Mouse (Mus musculus): Measurements from ENCODE around the gene LTO1. TPM values are rescaled to one million over a fixed set of nuclear protein-coding genes. Genes with fewer than 3 reads are reported as not detected.
A peak's percentile ranks its signal among the peaks of the same experiment; 100 is the strongest.

Gene LTO1
- polyA plus RNA-seq, 1 experiment from 2014 or later, result 21.0 TPM

GRCm38 (mm10) chr7:144932389-144932937 lies 17.6 kb downstream of the LTO1 start:
- no peak for DNase-seq (ENCODE audit: low spot score)
- WGBS, result 74% methylated on average over 18 of the region's 18 CpGs
- Histone ChIP-seq H3K36me3 (replicated peaks; ENCODE audit: control insufficient read depth, insufficient read depth, low read depth, low read length) (peaks cover 14% of the 10 kb centered on the region), H3K4me2 (ENCODE audit: low read depth, low read length) (no peak overlapping the region), H3K4me1 (ENCODE audit: control insufficient read depth, insufficient read depth, low read length) (peaks cover 4% of the 10 kb centered on the region), H3K9ac (replicated peaks; ENCODE audit: low read length) (no peak overlapping the region), H3K4me3 (ENCODE audit: low read depth, low read length) (no peak overlapping the region), H3K9me3 (replicated peaks; ENCODE audit: control insufficient read depth, low read length) (no peaks in the 10 kb centered on the region), H3K27ac (replicated peaks; ENCODE audit: low read depth, low read length) (no peak overlapping the region), H3K27me3 (ENCODE audit: control insufficient read depth, insufficient read depth, low read length) (no peaks in the 10 kb centered on the region)
- no peak for ATAC-seq (replicated peaks; ENCODE audit: insufficient number of reproducible peaks, low FRiP score, low TSS enrichment, low read depth)

- Histone ChIP-seq H3K36me3 (replicated peaks; ENCODE audit: control insufficient read depth, insufficient read depth, low read depth, low read length) (peaks cover 14% of the 10 kb centered on the region), H3K4me1 (ENCODE audit: control insufficient read depth, insufficient read depth, low read length) (peaks cover 4% of the 10 kb centered on the region), H3K4me2 (ENCODE audit: low read depth, low read length) (no peak overlapping the region), H3K27ac (replicated peaks; ENCODE audit: low read depth, low read length) (no peak overlapping the region), H3K9ac (replicated peaks; ENCODE audit: low read length) (no peak overlapping the region), H3K9me3 (replicated peaks; ENCODE audit: control insufficient read depth, low read length) (no peaks in the 10 kb centered on the region), H3K4me3 (ENCODE audit: low read depth, low read length) (no peak overlapping the region), H3K27me3 (ENCODE audit: control insufficient read depth, insufficient read depth, low read length) (no peaks in the 10 kb centered on the region)
- ATAC-seq (replicated peaks; ENCODE audit: insufficient number of reproducible peaks, low FRiP score, low TSS enrichment, low read depth) (no peak), DNase-seq (ENCODE audit: low spot score) (no peak)
- WGBS, result 89% methylated on average over 3 of the region's 3 CpGs
Measured at GRCm38 (mm10) chr7:144933336-144933735, 18.4 kb downstream of the LTO1 start.

GRCm38 (mm10) chr7:144933796-144934195 lies 18.9 kb downstream of the LTO1 start:
- Histone ChIP-seq H3K4me3 (ENCODE audit: low read depth, low read length) (no peak overlapping the region), H3K36me3 (replicated peaks; ENCODE audit: control insufficient read depth, insufficient read depth, low read depth, low read length) (peaks cover 14% of the 10 kb centered on the region), H3K4me1 (ENCODE audit: control insufficient read depth, insufficient read depth, low read length) (peaks cover 4% of the 10 kb centered on the region), H3K27me3 (ENCODE audit: control insufficient read depth, insufficient read depth, low read length) (no peaks in the 10 kb centered on the region), H3K27ac (replicated peaks; ENCODE audit: low read depth, low read length) (no peak overlapping the region), H3K4me2 (ENCODE audit: low read depth, low read length) (no peak overlapping the region), H3K9me3 (replicated peaks; ENCODE audit: control insufficient read depth, low read length) (no peaks in the 10 kb centered on the region), H3K9ac (replicated peaks; ENCODE audit: low read length) (no peak overlapping the region)
- 94% methylated on average over 8 of the region's 8 CpGs for WGBS
- no peak for ATAC-seq (replicated peaks; ENCODE audit: insufficient number of reproducible peaks, low FRiP score, low TSS enrichment, low read depth)
- no peak for DNase-seq (ENCODE audit: low spot score)

DNA sequence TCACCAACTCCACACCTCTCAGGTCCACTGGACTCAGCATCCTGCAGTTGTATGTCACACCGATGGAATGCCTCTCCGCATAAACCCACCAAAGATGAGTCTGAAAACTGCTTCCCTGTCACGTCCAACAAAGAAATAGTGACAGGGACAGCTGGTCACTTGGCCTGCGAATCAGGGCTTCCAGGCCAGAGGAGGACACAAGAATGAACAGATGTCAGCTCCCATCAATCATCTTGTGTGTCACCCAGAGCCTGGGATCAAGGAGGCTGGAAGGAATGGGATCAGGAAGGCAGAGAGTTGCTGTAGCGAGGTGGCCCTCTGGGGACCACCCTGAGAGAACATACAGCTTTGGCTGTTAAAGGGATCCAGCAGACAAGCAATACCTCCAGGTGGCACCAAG lies 20.0 kb downstream of the LTO1 start:
- H3K27ac ChIP-seq (replicated peaks; ENCODE audit: low read depth, low read length), result no peak overlapping the region
- WGBS, result 79% methylated on average over 5 of the region's 5 CpGs
- no peak overlapping the region for H3K9ac ChIP-seq (replicated peaks; ENCODE audit: low read length)
- ATAC-seq (replicated peaks; ENCODE audit: insufficient number of reproducible peaks, low FRiP score, low TSS enrichment, low read depth) (no peak), DNase-seq (ENCODE audit: low spot score) (no peak)
- no peaks in the 10 kb centered on the region for H3K9me3 ChIP-seq (replicated peaks; ENCODE audit: control insufficient read depth, low read length)
- H3K36me3 ChIP-seq (replicated peaks; ENCODE audit: control insufficient read depth, insufficient read depth, low read depth, low read length), result peaks cover 14% of the 10 kb centered on the region
- no peak overlapping the region for H3K4me2 ChIP-seq (ENCODE audit: low read depth, low read length)
- H3K4me3 ChIP-seq (ENCODE audit: low read depth, low read length), result no peak overlapping the region
- H3K27me3 ChIP-seq (ENCODE audit: control insufficient read depth, insufficient read depth, low read length), result no peaks in the 10 kb centered on the region
- H3K4me1 ChIP-seq (ENCODE audit: control insufficient read depth, insufficient read depth, low read length), result peaks cover 4% of the 10 kb centered on the region

DNA sequence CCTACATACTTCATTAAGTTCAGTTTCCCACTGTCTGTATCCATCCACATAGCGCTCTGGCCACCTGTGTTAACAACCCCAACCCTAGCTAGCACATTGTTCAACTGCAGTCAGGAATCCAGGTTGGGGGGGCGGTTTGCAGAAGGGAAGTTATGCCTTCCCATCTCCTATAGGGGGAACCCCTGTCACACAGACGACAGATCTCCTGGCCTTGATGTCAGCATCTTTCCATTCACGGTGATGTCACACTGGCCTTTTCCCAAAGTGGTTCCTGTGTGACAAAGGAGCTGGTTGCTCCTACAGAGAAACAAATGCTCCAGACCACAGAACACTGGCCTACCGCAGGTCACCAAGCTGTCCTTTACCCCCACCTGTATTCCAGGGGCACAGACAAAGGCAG lies 20.7 kb downstream of the LTO1 start:
- DNase-seq (ENCODE audit: low spot score) (peak; percentile 36), ATAC-seq (replicated peaks; ENCODE audit: insufficient number of reproducible peaks, low FRiP score, low TSS enrichment, low read depth) (no peak)
- 73% methylated on average over 5 of the region's 5 CpGs for WGBS
- Histone ChIP-seq H3K27ac (replicated peaks; ENCODE audit: low read depth, low read length) (no peak overlapping the region), H3K9me3 (replicated peaks; ENCODE audit: control insufficient read depth, low read length) (no peaks in the 10 kb centered on the region), H3K9ac (replicated peaks; ENCODE audit: low read length) (no peak overlapping the region; the same call in 1 of the 2 replicates), H3K36me3 (replicated peaks; ENCODE audit: control insufficient read depth, insufficient read depth, low read depth, low read length) (peaks cover 14% of the 10 kb centered on the region), H3K4me3 (ENCODE audit: low read depth, low read length) (no peak overlapping the region), H3K27me3 (ENCODE audit: control insufficient read depth, insufficient read depth, low read length) (no peaks in the 10 kb centered on the region), H3K4me1 (ENCODE audit: control insufficient read depth, insufficient read depth, low read length) (peaks cover 4% of the 10 kb centered on the region), H3K4me2 (ENCODE audit: low read depth, low read length) (no peak overlapping the region)

GRCm38 (mm10) chr7:144936311-144936880 lies 21.5 kb downstream of the LTO1 start:
- H3K36me3 ChIP-seq (replicated peaks; ENCODE audit: control insufficient read depth, insufficient read depth, low read depth, low read length), result peaks cover 14% of the 10 kb centered on the region
- H3K27ac ChIP-seq (replicated peaks; ENCODE audit: low read depth, low read length), result no peak overlapping the region
- H3K4me2 ChIP-seq (ENCODE audit: low read depth, low read length), result no peak overlapping the region
- DNase-seq (ENCODE audit: low spot score) (no peak), ATAC-seq (replicated peaks; ENCODE audit: insufficient number of reproducible peaks, low FRiP score, low TSS enrichment, low read depth) (no peak)
- 91% methylated on average over 4 of the region's 4 CpGs for WGBS
- no peak overlapping the region for H3K4me3 ChIP-seq (ENCODE audit: low read depth, low read length)
- H3K27me3 ChIP-seq (ENCODE audit: control insufficient read depth, insufficient read depth, low read length), result no peaks in the 10 kb centered on the region
- peaks cover 4% of the 10 kb centered on the region for H3K4me1 ChIP-seq (ENCODE audit: control insufficient read depth, insufficient read depth, low read length)
- no peaks in the 10 kb centered on the region for H3K9me3 ChIP-seq (replicated peaks; ENCODE audit: control insufficient read depth, low read length)
- H3K9ac ChIP-seq (replicated peaks; ENCODE audit: low read length), result peak overlapping the region; percentile 7; the same call in 1 of the 2 replicates

DNA sequence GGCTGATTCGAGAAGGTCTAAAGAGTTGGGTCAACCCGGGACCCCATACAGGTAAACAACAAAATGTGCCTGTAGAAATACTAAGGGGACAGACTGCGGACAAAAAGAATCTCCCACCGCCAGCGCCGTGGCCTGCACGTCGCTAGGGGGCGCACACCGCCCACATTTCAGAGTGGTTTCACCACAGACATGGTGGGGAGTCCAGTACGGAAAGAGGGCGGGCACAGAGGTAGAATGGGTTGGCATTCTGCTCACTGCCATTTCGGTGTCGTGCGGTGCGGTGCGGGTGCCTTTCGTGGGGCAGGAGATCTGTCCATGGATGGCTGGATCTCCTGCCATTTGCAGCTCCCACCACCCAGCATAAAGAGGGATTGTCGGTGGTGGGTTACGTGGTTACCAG lies 22.6 kb downstream of the LTO1 start:
- Histone ChIP-seq H3K9ac (replicated peaks; ENCODE audit: low read length) (peak overlapping the region; percentile 83), H3K9me3 (replicated peaks; ENCODE audit: control insufficient read depth, low read length) (no peaks in the 10 kb centered on the region), H3K4me1 (ENCODE audit: control insufficient read depth, insufficient read depth, low read length) (peaks cover 2% of the 10 kb centered on the region), H3K4me3 (ENCODE audit: low read depth, low read length) (peak overlapping the region; percentile 71), H3K36me3 (replicated peaks; ENCODE audit: control insufficient read depth, insufficient read depth, low read depth, low read length) (peaks cover 12% of the 10 kb centered on the region), H3K4me2 (ENCODE audit: low read depth, low read length) (peak overlapping the region; percentile 76), H3K27me3 (ENCODE audit: control insufficient read depth, insufficient read depth, low read length) (no peaks in the 10 kb centered on the region), H3K27ac (replicated peaks; ENCODE audit: low read depth, low read length) (0 out of 2 replicates have a peak overlapping the region, but pooled peaks have one; percentile 17)
- DNase-seq (ENCODE audit: low spot score), result peak; percentile 93
- 2% methylated on average over 20 of the region's 20 CpGs for WGBS
- no peak for ATAC-seq (replicated peaks; ENCODE audit: insufficient number of reproducible peaks, low FRiP score, low TSS enrichment, low read depth)

DNA sequence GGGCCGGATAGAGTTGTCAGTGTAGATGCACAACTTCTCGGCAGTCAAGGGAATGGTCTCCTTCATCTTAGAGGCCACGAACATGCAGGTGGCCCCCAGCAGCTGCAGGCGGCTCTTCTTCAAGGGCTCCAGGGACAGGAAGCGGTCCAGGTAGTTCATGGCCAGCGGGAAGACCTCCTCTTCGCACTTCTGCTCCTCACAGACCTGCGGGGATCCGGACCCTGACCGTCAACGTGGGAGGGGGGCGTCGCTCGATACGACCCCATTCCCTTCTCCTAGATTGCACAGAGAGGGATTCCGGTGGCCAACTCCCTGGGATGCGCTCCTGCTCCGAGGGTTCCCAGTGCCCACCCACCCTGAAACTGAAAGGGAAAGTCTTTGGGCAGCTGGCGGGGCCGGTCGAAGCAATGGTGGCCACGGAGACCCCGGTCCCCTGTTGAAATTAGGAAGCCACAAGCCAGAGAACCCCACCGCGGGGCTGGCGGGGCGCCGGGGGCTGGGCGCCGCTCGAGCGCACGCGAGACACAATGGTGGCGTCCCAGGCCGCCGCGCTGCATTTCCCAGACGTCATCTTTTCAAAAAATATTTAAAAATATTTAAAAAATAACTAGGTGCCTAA lies 23.1 kb downstream of the LTO1 start:
- Histone ChIP-seq H3K4me1 (ENCODE audit: control insufficient read depth, insufficient read depth, low read length) (no peaks in the 10 kb centered on the region; the same call in 1 of the 2 replicates), H3K9ac (replicated peaks; ENCODE audit: low read length) (peak overlapping the region; percentile 83), H3K27me3 (ENCODE audit: control insufficient read depth, insufficient read depth, low read length) (no peaks in the 10 kb centered on the region), H3K9me3 (replicated peaks; ENCODE audit: control insufficient read depth, low read length) (no peaks in the 10 kb centered on the region), H3K27ac (replicated peaks; ENCODE audit: low read depth, low read length) (peak overlapping the region; percentile 17; the same call in 1 of the 2 replicates), H3K36me3 (replicated peaks; ENCODE audit: control insufficient read depth, insufficient read depth, low read depth, low read length) (peaks cover 11% of the 10 kb centered on the region), H3K4me2 (ENCODE audit: low read depth, low read length) (peak overlapping the region; percentile 76), H3K4me3 (ENCODE audit: low read depth, low read length) (peak overlapping the region; percentile 71)
- DNase-seq (ENCODE audit: low spot score), result peak; percentile 30
- ATAC-seq (replicated peaks; ENCODE audit: insufficient number of reproducible peaks, low FRiP score, low TSS enrichment, low read depth), result no peak
- 1% methylated on average over 39 of the region's 39 CpGs for WGBS
